36 mouse cellular contexts compared by ENCODE assay signal in genomic region chr2:121082626-121083025, GRCm38 (mm10). TPM values are rescaled to one million over a fixed set of nuclear protein-coding genes. Genes with fewer than 3 reads are reported as not detected.
DNase-seq lines count a peak whose midpoint lies in the region; ATAC-seq lines count a peak whose summit lies in the region.
"Had no signal": no experiment of that assay in that cellular context is flagged by ENCODE, and none has a peak within 500 bp of the region (broad histone marks: within the 10 kb centered on the region; RNA-seq: fewer than 3 reads in every experiment).

No protein-coding gene starts in this region.

- DNase-seq in heart, adult 11 months, result peak; percentile 16
- DNase-seq in heart, adult 8-10 months (ENCODE audit: low spot score), result no peak
- no peak for DNase-seq in embryo, embryonic 11 days
- no peak for DNase-seq in testis, postnatal 10 days (ENCODE audit: low spot score)
- DNase-seq: adrenal gland, adult 2 months; adrenal gland, postnatal 36 days; cerebellum, adult 18-20 months; cerebellum, postnatal 14 days; gastrocnemius, postnatal 25 days; heart, adult 2 months; heart, postnatal 10 days; kidney, adult 18-20 months; kidney, postnatal 36 days; lung, adult 18-20 months; lung, postnatal 10 days; retina, postnatal 1 day; right cerebral cortex, postnatal 25 days had no signal

- ATAC-seq in common myeloid progenitor, adult 5-6 weeks (replicated peaks; ENCODE audit: low read depth, poor library complexity, severe bottlenecking), result peak; percentile 98
- peak; percentile 97 for ATAC-seq in megakaryocyte progenitor cell, adult 5-6 weeks (replicated peaks; ENCODE audit: poor library complexity)
- no peak for ATAC-seq in inflammation-experienced regulatory T-cells, adult 6 months
- ATAC-seq: activated CD4-positive, CD25-positive, alpha-beta regulatory T cell, adult 4 months; forebrain, embryonic 14.5 days; midbrain, embryonic 13.5 days had no signal

RNA-seq across cellular contexts. Expression of gene Tgm5, which starts 3.0 kb away (rescaled TPM):
- total RNA-seq in heart, adult 8-10 months (2022), result not detected
- not detected in 2 replicates for total RNA-seq in common myeloid progenitor, adult 5-6 weeks (2017)
- not detected in 2 replicates for total RNA-seq in megakaryocyte progenitor cell, adult 5-6 weeks (2015)
- not detected in 2 replicates for total RNA-seq in megakaryocyte progenitor cell, adult 5-6 weeks (2017)
- not detected for polyA plus RNA-seq in inflammation-experienced regulatory T-cells, adult 6 months (2017; shearing (Covaris generic))
- total RNA-seq: adrenal gland, postnatal 36 days; gastrocnemius, postnatal 25 days; heart, adult 2 months; heart, postnatal 10 days; layer of hippocampus, adult 2 months; layer of hippocampus, postnatal 25 days; left cerebral cortex, adult 8-10 months; left cerebral cortex, postnatal 36 days had no signal
- polyA plus RNA-seq: activated CD4-positive, CD25-positive, alpha-beta regulatory T cell, adult 4 months; adrenal gland, adult 2 months; embryonic facial prominence, embryonic 12.5 days; forebrain, embryonic 14.5 days; hindbrain, embryonic 10.5 days; hindbrain, embryonic 15.5 days; limb, embryonic 13.5 days; midbrain, embryonic 13.5 days had no signal

RNA-seq across cellular contexts. Expression of gene Tgm7, which starts 27.0 kb away (rescaled TPM):
- not detected for total RNA-seq in heart, adult 8-10 months (2022)
- not detected in 2 replicates for total RNA-seq in common myeloid progenitor, adult 5-6 weeks (2017)
- total RNA-seq in megakaryocyte progenitor cell, adult 5-6 weeks (2015), result not detected in 2 replicates
- not detected in 2 replicates for total RNA-seq in megakaryocyte progenitor cell, adult 5-6 weeks (2017)
- polyA plus RNA-seq in inflammation-experienced regulatory T-cells, adult 6 months (2017; shearing (Covaris generic)), result not detected
- total RNA-seq: adrenal gland, adult 2 months; adrenal gland, postnatal 36 days; gastrocnemius, adult 18-20 months; gastrocnemius, postnatal 25 days; heart, adult 2 months; heart, postnatal 10 days had no signal
- polyA plus RNA-seq: adrenal gland, adult 2 months; embryonic facial prominence, embryonic 12.5 days; forebrain, embryonic 14.5 days; heart, embryonic 13.5 days; hindbrain, embryonic 10.5 days; hindbrain, embryonic 15.5 days; limb, embryonic 13.5 days; liver, embryonic 11.5 days; midbrain, embryonic 13.5 days; neural tube, embryonic 14.5 days; stomach, postnatal 0 days had no signal

RNA-seq across cellular contexts. Expression of gene Epb42, which starts 45.8 kb away (rescaled TPM):
- total RNA-seq in heart, adult 8-10 months (2022), result under 1 TPM in 1 of 4 experiments, not detected in 3; 0.63 TPM
- total RNA-seq in common myeloid progenitor, adult 5-6 weeks (2017), result 7.8 and 10.2 TPM in 2 replicates
- total RNA-seq in megakaryocyte progenitor cell, adult 5-6 weeks (2015), result 1.7 and 2.4 TPM in 2 replicates
- 1.4 and 4.2 TPM in 2 replicates for total RNA-seq in megakaryocyte progenitor cell, adult 5-6 weeks (2017)
- polyA plus RNA-seq in inflammation-experienced regulatory T-cells, adult 6 months (2017; shearing (Covaris generic)), result 1 to 10 TPM in 1 of 3 experiments, under 1 TPM in 2; 0.54 to 1.2 (median 0.66) TPM
- total RNA-seq: adrenal gland, postnatal 36 days; gastrocnemius, adult 18-20 months; layer of hippocampus, adult 2 months; layer of hippocampus, postnatal 25 days; left cerebral cortex, adult 8-10 months; left cerebral cortex, postnatal 36 days had no signal
- polyA plus RNA-seq: adrenal gland, adult 2 months had no signal

RNA-seq across cellular contexts. Expression of gene Adal, which starts 57.6 kb away (rescaled TPM):
- total RNA-seq in heart, adult 8-10 months (2022), result 10 to 100 TPM in 2 of 4 experiments, 1 to 10 TPM in 2; 9.6 to 11.7 (median 10.3) TPM
- 8.1 and 14.7 TPM in 2 replicates for total RNA-seq in common myeloid progenitor, adult 5-6 weeks (2017)
- total RNA-seq in megakaryocyte progenitor cell, adult 5-6 weeks (2015), result 12.2 and 12.4 TPM in 2 replicates
- total RNA-seq in megakaryocyte progenitor cell, adult 5-6 weeks (2017), result 10.6 and 15.4 TPM in 2 replicates
- 10 to 100 TPM; 13.2 to 20.5 (median 16.7) TPM for polyA plus RNA-seq in inflammation-experienced regulatory T-cells, adult 6 months (2017; shearing (Covaris generic))

RNA-seq across cellular contexts. Expression of gene Lcmt2, which starts 57.8 kb away (rescaled TPM):
- 10 to 100 TPM in 3 of 4 experiments, 1 to 10 TPM in 1; 10.0 to 11.5 (median 10.3) TPM for total RNA-seq in heart, adult 8-10 months (2022)
- 8.9 and 11.9 TPM in 2 replicates for total RNA-seq in common myeloid progenitor, adult 5-6 weeks (2017)
- total RNA-seq in megakaryocyte progenitor cell, adult 5-6 weeks (2015), result 11.7 and 12.8 TPM in 2 replicates
- 8.4 and 9.7 TPM in 2 replicates for total RNA-seq in megakaryocyte progenitor cell, adult 5-6 weeks (2017)
- polyA plus RNA-seq in inflammation-experienced regulatory T-cells, adult 6 months (2017; shearing (Covaris generic)), result 1 to 10 TPM; 4.8 to 7.5 (median 5.8) TPM
